Mouse (Mus musculus) neural tube, embryonic 14.5 days (tissue): ENCODE measurements around the gene Fry. TPM values are rescaled to one million over a fixed set of nuclear protein-coding genes. Genes with fewer than 3 reads are reported as not detected.

Experiments
- ATAC-seq: fragments of 200-750 bp; cut with Nextera tagmentation; 2 replicates; pipeline ENCODE4 v1.8.0; 2017; ENCODE audit warnings: low read depth, mild to moderate bottlenecking, moderate TSS enrichment, moderate library complexity
- H3K27ac ChIP-seq: fragments of 300-500 bp; sonication (generic); 2 replicates; pipeline ENCODE4 v1.5.1; 2014; ENCODE audit warnings: low read depth, mild to moderate bottlenecking, control low read depth, low read length, moderate library complexity, mixed read lengths
- H3K27me3 ChIP-seq: fragments of 300-500 bp; sonication (generic); 2 replicates; pipeline ENCODE4 v1.6.1; 2014; ENCODE audit warnings: low read length; ENCODE audit not compliant: control insufficient read depth, insufficient read depth
- H3K36me3 ChIP-seq: fragments of 300-500 bp; sonication (generic); 2 replicates; pipeline ENCODE4 v1.6.1; 2014; ENCODE audit warnings: low read length, mixed read lengths; ENCODE audit not compliant: control insufficient read depth, insufficient read depth
- H3K4me1 ChIP-seq: fragments of 300-500 bp; sonication (generic); 2 replicates; pipeline ENCODE4 v1.6.1; 2014; ENCODE audit warnings: low read length; ENCODE audit not compliant: control insufficient read depth, insufficient read depth
- H3K4me2 ChIP-seq: fragments of 300-500 bp; sonication (generic); 2 replicates; pipeline ENCODE4 v1.6.1; 2014; ENCODE audit warnings: mild to moderate bottlenecking, low read depth, low read length, control low read depth
- H3K4me3 ChIP-seq: fragments of 300-500 bp; sonication (generic); 2 replicates; pipeline ENCODE4 v1.5.1; 2014; ENCODE audit warnings: low read depth, low read length, control low read depth, mixed read lengths
- H3K9ac ChIP-seq: fragments of 300-500 bp; sonication (generic); replicated peaks from 2 replicates; pipeline ENCODE4 v1.6.1; 2014; ENCODE audit warnings: low read depth, mild to moderate bottlenecking, control low read depth, low read length, mixed read lengths
- H3K9me3 ChIP-seq: fragments of 300-500 bp; sonication (generic); 2 replicates; pipeline ENCODE4 v1.6.1; 2016; ENCODE audit warnings: low read length; ENCODE audit not compliant: control insufficient read depth
- WGBS: fragments of 180-500 bp; shearing (Covaris S2); extraction: QIAGEN DNeasy Blood & Tissue Kit; methylation state at CpG from one replicate; pipeline ENCODE4 v1.1.7; 2014; 5-methylcytosine and 5-hydroxymethylcytosine counted together
- polyA plus RNA-seq: library from polyadenylated mRNA; unstranded; fragments of >200 nt; fragmentation: Nextera tagmentation; extraction: Ambion mirVana; gene quantifications from 2 replicates; pipeline ENCODE4 v1.2.1, GENCODE M21; 2014

Gene Fry
- polyA plus RNA-seq, 1 experiment from 2014 or later, result 85.1 TPM

GRCm38 (mm10) chr5:150389589-150390377, 271.3 kb downstream of the Fry start:
- Histone ChIP-seq H3K9me3 (no peaks in the 10 kb centered on the region), H3K27me3 (no peaks in the 10 kb centered on the region), H3K27ac (no peak overlapping the region), H3K9ac (no peak overlapping the region), H3K4me1 (no peaks in the 10 kb centered on the region), H3K4me3 (no peak overlapping the region), H3K36me3 (peaks cover 40% of the 10 kb centered on the region; the same call in 1 of the 2 replicates), H3K4me2 (no peak overlapping the region)
- no peak for ATAC-seq
- 77% methylated on average over 10 of the region's 10 CpGs for WGBS

- H3K4me3 ChIP-seq, result no peak overlapping the region
- no peak overlapping the region for H3K4me2 ChIP-seq
- no peak overlapping the region for H3K27ac ChIP-seq
- H3K4me1 ChIP-seq, result no peaks in the 10 kb centered on the region
- H3K27me3 ChIP-seq, result no peaks in the 10 kb centered on the region
- peaks cover 45% of the 10 kb centered on the region for H3K36me3 ChIP-seq
- H3K9ac ChIP-seq, result no peak overlapping the region
- H3K9me3 ChIP-seq, result no peaks in the 10 kb centered on the region
- WGBS, result 54% methylated on average over 7 of the region's 7 CpGs
- no peak for ATAC-seq
These were observed 272.0 kb downstream of the Fry start for GRCm38 (mm10) chr5:150390422-150390821.

- H3K36me3 ChIP-seq, result peaks cover 49% of the 10 kb centered on the region
- ATAC-seq, result no peak
- no peaks in the 10 kb centered on the region for H3K9me3 ChIP-seq
- H3K4me2 ChIP-seq, result no peak overlapping the region
- no peaks in the 10 kb centered on the region for H3K4me1 ChIP-seq
- no peaks in the 10 kb centered on the region for H3K27me3 ChIP-seq
- no peak overlapping the region for H3K9ac ChIP-seq
- WGBS, result 97% methylated on average over 6 of the region's 6 CpGs
- H3K27ac ChIP-seq, result no peak overlapping the region
- H3K4me3 ChIP-seq, result no peak overlapping the region
These were observed 276.2 kb downstream of the Fry start for GRCm38 (mm10) chr5:150394645-150395044.

GRCm38 (mm10) chr5:150402832-150403447, 284.5 kb downstream of the Fry start:
- Histone ChIP-seq H3K9ac (no peak overlapping the region), H3K4me1 (no peaks in the 10 kb centered on the region), H3K4me3 (no peak overlapping the region), H3K27me3 (no peaks in the 10 kb centered on the region), H3K9me3 (no peaks in the 10 kb centered on the region), H3K4me2 (no peak overlapping the region), H3K27ac (no peak overlapping the region), H3K36me3 (peaks cover 54% of the 10 kb centered on the region)
- WGBS, result 30% methylated on average over 13 of the region's 13 CpGs
- no peak for ATAC-seq

- H3K9me3 ChIP-seq, result no peaks in the 10 kb centered on the region
- H3K4me3 ChIP-seq, result no peak overlapping the region
- H3K27ac ChIP-seq, result no peak overlapping the region
- WGBS, result 78% methylated on average over 8 of the region's 8 CpGs
- no peak overlapping the region for H3K4me2 ChIP-seq
- H3K27me3 ChIP-seq, result no peaks in the 10 kb centered on the region
- no peak for ATAC-seq
- H3K4me1 ChIP-seq, result no peaks in the 10 kb centered on the region
- H3K9ac ChIP-seq, result no peak overlapping the region
- H3K36me3 ChIP-seq, result peaks cover 47% of the 10 kb centered on the region
These were observed 286.4 kb downstream of the Fry start for GRCm38 (mm10) chr5:150404867-150405266.

- no peaks in the 10 kb centered on the region for H3K27me3 ChIP-seq
- 78% methylated on average over 8 of the region's 8 CpGs for WGBS
- no peak overlapping the region for H3K4me3 ChIP-seq
- H3K9ac ChIP-seq, result no peak overlapping the region
- no peaks in the 10 kb centered on the region for H3K4me1 ChIP-seq
- no peak for ATAC-seq
- H3K4me2 ChIP-seq, result no peak overlapping the region
- no peaks in the 10 kb centered on the region for H3K9me3 ChIP-seq
- peaks cover 33% of the 10 kb centered on the region for H3K36me3 ChIP-seq
- H3K27ac ChIP-seq, result no peak overlapping the region
These were observed 290.5 kb downstream of the Fry start for GRCm38 (mm10) chr5:150408979-150409378.

GRCm38 (mm10) chr5:150409451-150410045, 291.1 kb downstream of the Fry start:
- Histone ChIP-seq H3K36me3 (peaks cover 34% of the 10 kb centered on the region), H3K4me3 (no peak overlapping the region)

GRCm38 (mm10) chr5:150412750-150413450, 294.5 kb downstream of the Fry start:
- Histone ChIP-seq H3K9me3 (no peaks in the 10 kb centered on the region), H3K4me2 (no peak overlapping the region), H3K36me3 (peaks cover 45% of the 10 kb centered on the region), H3K27me3 (no peaks in the 10 kb centered on the region), H3K4me1 (no peaks in the 10 kb centered on the region), H3K4me3 (no peak overlapping the region), H3K9ac (no peak overlapping the region), H3K27ac (no peak overlapping the region)
- WGBS, result 84% methylated on average over 12 of the region's 12 CpGs
- no peak for ATAC-seq

More at GRCm38 (mm10) chr5:150409451-150410045, 291.1 kb downstream of the Fry start:
- Histone ChIP-seq H3K27ac (no peak overlapping the region), H3K4me1 (no peaks in the 10 kb centered on the region), H3K9me3 (no peaks in the 10 kb centered on the region), H3K4me2 (no peak overlapping the region), H3K27me3 (no peaks in the 10 kb centered on the region), H3K9ac (no peak overlapping the region)
- 47% methylated on average over 15 of the region's 15 CpGs for WGBS
- ATAC-seq, result no peak
